Mouse (Mus musculus) midbrain, embryonic 15.5 days (tissue): ENCODE measurements around the gene Gm5965. TPM values are rescaled to one million over a fixed set of nuclear protein-coding genes. Genes with fewer than 3 reads are reported as not detected.

Experiments
- ATAC-seq: fragments of 200-750 bp; cut with Nextera tagmentation; replicated peaks from 2 replicates; pipeline ENCODE4 v1.8.0; 2017; ENCODE audit warnings: moderate TSS enrichment
- H3K27ac ChIP-seq: fragments of 300-500 bp; sonication (generic); 2 replicates; pipeline ENCODE4 v1.5.1; 2015; ENCODE audit warnings: mild to moderate bottlenecking, inconsistent platforms
- H3K27me3 ChIP-seq: fragments of 300-500 bp; sonication (generic); replicated peaks from 2 replicates; pipeline ENCODE4 v1.6.1; 2015; ENCODE audit warnings: inconsistent platforms
- H3K36me3 ChIP-seq: fragments of 300-500 bp; sonication (generic); replicated peaks from 2 replicates; pipeline ENCODE4 v1.6.1; 2015; ENCODE audit warnings: inconsistent platforms
- H3K4me1 ChIP-seq: fragments of 300-500 bp; sonication (generic); 2 replicates; pipeline ENCODE4 v1.6.1; 2015; ENCODE audit warnings: inconsistent platforms
- H3K4me2 ChIP-seq: fragments of 300-500 bp; sonication (generic); 2 replicates; pipeline ENCODE4 v1.6.1; 2015; ENCODE audit warnings: inconsistent platforms, mild to moderate bottlenecking, moderate library complexity
- H3K4me3 ChIP-seq: fragments of 300-500 bp; sonication (generic); 2 replicates; pipeline ENCODE4 v1.5.1; 2015; ENCODE audit warnings: mild to moderate bottlenecking, inconsistent platforms
- H3K9ac ChIP-seq: fragments of 300-500 bp; sonication (generic); 2 replicates; pipeline ENCODE4 v1.6.1; 2015; ENCODE audit warnings: mild to moderate bottlenecking, inconsistent platforms
- H3K9me3 ChIP-seq: fragments of 300-500 bp; sonication (generic); 2 replicates; pipeline ENCODE4 v1.6.1; 2016; ENCODE audit warnings: inconsistent platforms
- WGBS: fragments of 180-500 bp; shearing (Covaris S2); methylation state at CpG from one replicate; pipeline ENCODE4 v1.1.7; 2015; ENCODE audit warnings: mixed read lengths; 5-methylcytosine and 5-hydroxymethylcytosine counted together
- polyA plus RNA-seq: library from polyadenylated mRNA; unstranded; fragments of >200 nt; fragmentation: Nextera tagmentation; extraction: Ambion mirVana; gene quantifications from 2 replicates; pipeline ENCODE4 v1.2.1, GENCODE M21; 2015

Gene Gm5965
- polyA plus RNA-seq, 1 experiment from 2014 or later: not detected

DNA sequence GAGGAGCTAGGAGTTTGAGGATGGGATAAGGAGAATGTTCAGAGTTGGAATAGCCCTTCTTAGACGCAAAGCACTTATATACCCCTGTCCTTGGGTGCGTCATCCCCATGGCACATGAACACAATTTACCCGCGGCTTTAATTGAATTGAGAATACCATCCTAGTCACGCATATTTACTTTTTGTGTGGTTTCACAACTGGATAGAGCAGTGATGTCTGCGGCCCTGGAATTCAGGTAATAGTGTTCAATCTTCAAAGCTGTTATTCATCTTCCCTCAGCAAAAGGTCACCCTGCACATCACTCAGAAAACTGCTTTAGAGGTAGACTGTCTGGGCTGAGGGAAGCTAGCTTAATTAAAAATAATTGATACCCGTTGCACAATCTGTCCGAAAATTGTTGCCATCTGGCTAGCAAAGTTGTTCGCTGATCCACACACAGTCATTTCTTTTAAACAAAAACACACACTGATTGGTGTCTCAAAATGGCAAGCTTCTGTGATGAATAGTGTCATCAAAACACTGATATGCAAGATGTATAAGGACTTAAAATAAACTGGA is 48.5 kb downstream of the Gm5965 start, which contains the start of gene Krtap14:
Krtap14 (minus strand) TSS at position 51 of the 558 bp plus-strand sequence.
- H3K4me2 ChIP-seq: no peak within 1 kb of the TSS
- WGBS: 82% methylated on average over 9 of the region's 9 CpGs
- H3K36me3 ChIP-seq: no peaks in the 10 kb centered on the region
- no peak within 1 kb of the TSS for H3K9ac ChIP-seq
- no peak within 1 kb of the TSS for H3K27ac ChIP-seq
- H3K4me1 ChIP-seq: no peaks in the 10 kb centered on the region
- H3K4me3 ChIP-seq: no peak within 1 kb of the TSS
- ATAC-seq: no peak
- H3K9me3 ChIP-seq: no peaks in the 10 kb centered on the region
- no peaks in the 10 kb centered on the region for H3K27me3 ChIP-seq

DNA sequence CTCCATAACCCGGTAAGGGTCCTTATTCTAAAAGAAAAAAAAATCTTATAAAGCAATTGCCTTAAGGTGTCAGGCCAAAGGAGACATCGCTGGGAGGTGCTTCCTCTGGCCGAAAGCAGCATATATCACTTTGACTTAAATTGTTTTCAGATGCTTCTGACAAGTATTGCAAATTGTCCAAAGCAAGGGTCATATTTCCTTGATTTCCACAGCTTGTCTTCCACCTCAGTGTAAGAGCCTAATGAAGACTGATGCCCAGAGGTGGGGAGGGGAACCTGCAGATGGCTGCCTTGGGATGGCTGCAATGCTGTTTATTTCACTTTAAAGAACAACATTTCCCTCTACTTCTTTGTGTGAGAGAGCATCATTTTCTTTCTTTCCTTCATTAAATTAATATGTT is 49.3 kb downstream of the Gm5965 start:
- Histone ChIP-seq H3K4me3 (no peak overlapping the region), H3K4me1 (no peaks in the 10 kb centered on the region), H3K9me3 (no peaks in the 10 kb centered on the region), H3K4me2 (no peak overlapping the region), H3K27ac (no peak overlapping the region), H3K9ac (no peak overlapping the region), H3K36me3 (no peaks in the 10 kb centered on the region), H3K27me3 (no peaks in the 10 kb centered on the region)
- ATAC-seq: no peak
- WGBS: 80% methylated on average over 3 of the region's 3 CpGs

Other genes starting within 250 kb of the Gm5965 start
- 0.06 TPM in 1 of 2 replicates, not detected in the other for gene Cldn8, start 214.7 kb upstream of the Gm5965 start, polyA plus RNA-seq
- gene Krtap24-1, start 165.6 kb upstream of the Gm5965 start, polyA plus RNA-seq: not detected in 2 replicates
- not detected in 2 replicates for gene 2310079G19Rik, start 150.2 kb upstream of the Gm5965 start, polyA plus RNA-seq
- not detected in 2 replicates for gene Krtap26-1, start 130.1 kb upstream of the Gm5965 start, polyA plus RNA-seq
- not detected in 2 replicates for gene Krtap27-1, start 106.2 kb upstream of the Gm5965 start, polyA plus RNA-seq
- not detected in 2 replicates for gene 2310061N02Rik, start 69.9 kb upstream of the Gm5965 start, polyA plus RNA-seq
- gene Krtap13-1, start 49.0 kb upstream of the Gm5965 start, polyA plus RNA-seq: not detected in 2 replicates
- not detected in 2 replicates for gene Krtap13, start 26.3 kb upstream of the Gm5965 start, polyA plus RNA-seq
- gene 2310034C09Rik, start 19.0 kb upstream of the Gm5965 start, polyA plus RNA-seq: not detected in 2 replicates
- gene 2310057N15Rik, start 3.7 kb upstream of the Gm5965 start, polyA plus RNA-seq: not detected in 2 replicates
- gene Gm20741, start 34.3 kb downstream of the Gm5965 start, polyA plus RNA-seq: not detected in 2 replicates
- not detected in 2 replicates for gene Krtap15, start 42.3 kb downstream of the Gm5965 start, polyA plus RNA-seq
- not detected in 2 replicates for gene Krtap14, start 48.2 kb downstream of the Gm5965 start, polyA plus RNA-seq
- gene Krtap19-1, start 91.5 kb downstream of the Gm5965 start, polyA plus RNA-seq: not detected in 2 replicates
- gene Krtap19-2, start 96.4 kb downstream of the Gm5965 start, polyA plus RNA-seq: not detected in 2 replicates
- not detected in 2 replicates for gene Krtap19-3, start 100.1 kb downstream of the Gm5965 start, polyA plus RNA-seq
- gene Krtap19-4, start 107.2 kb downstream of the Gm5965 start, polyA plus RNA-seq: not detected in 2 replicates
- not detected in 2 replicates for gene Krtap19-5, start 118.6 kb downstream of the Gm5965 start, polyA plus RNA-seq
- gene Krtap19-9b, start 154.4 kb downstream of the Gm5965 start, polyA plus RNA-seq: not detected in 2 replicates
- not detected in 2 replicates for gene Krtap16-3, start 185.0 kb downstream of the Gm5965 start, polyA plus RNA-seq
- not detected in 2 replicates for gene Krtap22-2, start 232.9 kb downstream of the Gm5965 start, polyA plus RNA-seq
- gene Gm10229, start 237.4 kb downstream of the Gm5965 start, polyA plus RNA-seq: not detected in 2 replicates